17 mouse cellular contexts compared by ENCODE assay signal in the genomic region with DNA sequence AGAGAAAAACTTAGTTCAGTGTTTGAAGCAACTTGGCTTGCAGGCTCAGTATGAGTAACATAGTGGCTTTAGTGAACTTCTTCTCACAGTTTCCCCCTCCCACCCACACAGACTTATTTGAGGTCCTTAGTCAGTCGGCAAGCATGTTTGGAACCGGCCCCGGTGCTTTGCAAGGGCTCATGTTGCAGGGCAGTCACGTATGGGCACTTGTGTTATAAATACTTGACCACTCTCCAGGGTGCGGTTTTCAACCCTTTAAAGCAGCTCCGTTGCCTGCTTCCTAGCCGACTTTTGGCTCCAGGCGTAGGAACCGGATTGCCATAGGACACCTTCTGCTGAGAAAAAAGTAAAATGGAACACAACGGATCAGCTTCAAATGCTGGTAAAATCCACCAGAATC. TPM values are rescaled to one million over a fixed set of nuclear protein-coding genes. Genes with fewer than 3 reads are reported as not detected.
DNase-seq lines count a peak whose midpoint lies in the region; ATAC-seq and TF ChIP-seq lines count a peak whose summit lies in the region.
"Had no signal": no experiment of that assay in that cellular context is flagged by ENCODE, and none has a peak within 500 bp of the region (broad histone marks: within the 10 kb centered on the region; RNA-seq: fewer than 3 reads in every experiment).

TSS of gene Cavin4 (plus strand) at position 244 of the 400 bp plus-strand sequence.

- DNase-seq in 3T3-L1 (ENCODE audit: low read depth, low spot score) (peak; percentile 90), NIH3T3 (ENCODE audit: low read depth) (peak; percentile 94)
- peak in 1 of 2 experiments; percentile 37 for DNase-seq in gastrocnemius, postnatal 4 days (ENCODE audit: low spot score in 2 of 2)
- DNase-seq in heart, postnatal 14 days, result peak; percentile 49 to 65
- DNase-seq in forebrain, postnatal 0 days, result no peak
- DNase-seq in spleen, postnatal 14 days (ENCODE audit: low spot score in 2 of 2), result no peak
- DNase-seq in left cerebral cortex, postnatal 14 days (ENCODE audit: low spot score in 2 of 2), result no peak
- DNase-seq: cerebellum, adult 11 months; left cerebral cortex, postnatal 4 days; liver, postnatal 0 days; spleen, adult 18-20 months had no signal

- no peaks in the 10 kb centered on the region for H3K27me3 ChIP-seq in kidney, embryonic 14.5 days (ENCODE audit: control insufficient read depth, insufficient read depth, low read length)
- no peaks in the 10 kb centered on the region for H3K27me3 ChIP-seq in forebrain, postnatal 0 days (ENCODE audit: insufficient read depth, low read length)
- H3K27me3 ChIP-seq: kidney, embryonic 15.5 days had no signal

- H3K4me2 ChIP-seq in kidney, embryonic 14.5 days (replicated peaks; ENCODE audit: low read depth, low read length), result no peak within 1 kb of the TSS
- no peak within 1 kb of the TSS for H3K4me2 ChIP-seq in forebrain, postnatal 0 days (ENCODE audit: low read depth)
- H3K4me2 ChIP-seq: kidney, embryonic 15.5 days had no signal

- peaks cover 54% of the 10 kb centered on the region for H3K36me3 ChIP-seq in kidney, embryonic 14.5 days (ENCODE audit: control insufficient read depth, insufficient read depth, low read length)
- peaks cover 41% of the 10 kb centered on the region for H3K36me3 ChIP-seq in forebrain, postnatal 0 days (ENCODE audit: insufficient read depth)

- no peak within 1 kb of the TSS for H3K4me3 ChIP-seq in kidney, embryonic 14.5 days (ENCODE audit: low read length)
- H3K4me3 ChIP-seq in forebrain, postnatal 0 days (ENCODE audit: low read depth, low read length), result no peak within 1 kb of the TSS
- H3K4me3 ChIP-seq: erythroblast, embryonic 14.5 days; kidney, embryonic 15.5 days; midbrain, embryonic 10.5 days had no signal

- no peak for ATAC-seq in kidney, embryonic 14.5 days (ENCODE audit: low FRiP score, low TSS enrichment)
- no peak for ATAC-seq in forebrain, postnatal 0 days
- ATAC-seq: hindbrain, embryonic 16.5 days; liver, postnatal 0 days had no signal

- H3K9me3 ChIP-seq in kidney, embryonic 14.5 days (ENCODE audit: control insufficient read depth, low read length), result no peaks in the 10 kb centered on the region
- no peaks in the 10 kb centered on the region for H3K9me3 ChIP-seq in forebrain, postnatal 0 days (ENCODE audit: low read length)
- H3K9me3 ChIP-seq: kidney, embryonic 15.5 days; midbrain, embryonic 10.5 days had no signal

- 88% methylated on average over 10 of the region's 10 CpGs for WGBS in kidney, embryonic 14.5 days
- WGBS in forebrain, postnatal 0 days, result 91% methylated on average over 10 of the region's 10 CpGs

- no peaks in the 10 kb centered on the region for H3K4me1 ChIP-seq in kidney, embryonic 14.5 days (ENCODE audit: control insufficient read depth, insufficient read depth, low read length)
- no peaks in the 10 kb centered on the region for H3K4me1 ChIP-seq in forebrain, postnatal 0 days (ENCODE audit: insufficient read depth)
- H3K4me1 ChIP-seq: kidney, embryonic 15.5 days; midbrain, embryonic 10.5 days had no signal

- no peak for TF ChIP-seq CTCF in forebrain, postnatal 0 days (IDR thresholded peaks at IDR 0.05; ENCODE audit: low read depth)

- intact Hi-C loops in heart, postnatal 14 days (cut with DNase I), result no loop called here
- intact Hi-C loops in left cerebral cortex, postnatal 14 days (cut with DNase I), result no loop called here

- H3K9ac ChIP-seq in kidney, embryonic 14.5 days (ENCODE audit: low read depth, low read length), result no peak within 1 kb of the TSS
- no peak within 1 kb of the TSS for H3K9ac ChIP-seq in forebrain, postnatal 0 days
- H3K9ac ChIP-seq: kidney, embryonic 15.5 days; liver, postnatal 0 days had no signal

- H3K27ac ChIP-seq in kidney, embryonic 14.5 days (ENCODE audit: low read depth, low read length), result no peak within 1 kb of the TSS
- H3K27ac ChIP-seq in forebrain, postnatal 0 days (ENCODE audit: low read depth, low read length), result no peak within 1 kb of the TSS
- H3K27ac ChIP-seq: kidney, embryonic 15.5 days; midbrain, embryonic 10.5 days had no signal

RNA-seq across cellular contexts. Expression of gene Cavin4, which starts in this region (rescaled TPM):
- total RNA-seq in gastrocnemius, postnatal 4 days (2021), result 100 to 1,000 TPM; 201 to 210 TPM
- 10 to 100 TPM; 72.1 to 85.4 TPM for total RNA-seq in heart, postnatal 14 days (2021)
- 0.60 and 1.2 TPM in 2 replicates for polyA plus RNA-seq in kidney, embryonic 14.5 days (2014; fragmentation: Nextera tagmentation; extraction: Ambion mirVana)
- 2.1 and 3.2 TPM in 2 replicates for total RNA-seq in forebrain, postnatal 0 days (2014; rRNA removed)
- 0.94 and 1.4 TPM in 2 replicates for polyA plus RNA-seq in forebrain, postnatal 0 days (2015; fragmentation: Nextera tagmentation; extraction: Ambion mirVana)
- total RNA-seq in left cerebral cortex, postnatal 14 days (2021), result 1 to 10 TPM; 1.7 to 2.1 TPM
- total RNA-seq: common myeloid progenitor, adult 5-6 weeks had no signal
- polyA plus RNA-seq: erythroblast, embryonic 14.5 days had no signal

Comparison
In these comparisons a context has a peak if more than half of its experiments do, and no peak if none do; other contexts are left out.
1. RNA of gene Cavin4 (total RNA-seq): 201 to 210 TPM in gastrocnemius, postnatal 4 days and 72.1 to 85.4 TPM in heart, postnatal 14 days; 2.1 to 3.2 TPM in forebrain, postnatal 0 days and 1.7 to 2.1 TPM in left cerebral cortex, postnatal 14 days; every median in the first group is over 10 times any median in the second.
2. DNase-seq: peak in 3T3-L1 (single experiment), NIH3T3 (single experiment) and heart, postnatal 14 days (2 of 2); none in forebrain, postnatal 0 days (single experiment), spleen, postnatal 14 days (0 of 2) and left cerebral cortex, postnatal 14 days (0 of 2).